Mouse (Mus musculus) liver, adult 2 months (tissue): ENCODE results near the gene Olfr681. TPM values are rescaled to one million over a fixed set of nuclear protein-coding genes. Genes with fewer than 3 reads are reported as not detected.
"Not testable (repeated sequence)": the region's sequence is repeated elsewhere in the genome, so short reads cannot be mapped to it uniquely, and the experiment has no call there.

ENCODE experiments used
- DNase-seq: peaks from one replicate; pipeline ENCODE4 v3.0.0-alpha.2; 2011; ENCODE audit warnings: low read depth, low spot score; ENCODE audit errors: extremely low read depth
- H3K27ac ChIP-seq: fragments of 200-500 bp; replicated peaks from 2 replicates; pipeline ENCODE4 v1.5.1; 2012; ENCODE audit warnings: low read depth, mild to moderate bottlenecking, control low read depth, inconsistent platforms, low read length; ENCODE audit not compliant: insufficient read depth
- H3K27me3 ChIP-seq: fragments of 200-500 bp; 2 replicates; pipeline ENCODE4 v1.6.1; 2012; ENCODE audit warnings: mild to moderate bottlenecking, moderate library complexity, low read length, inconsistent platforms; ENCODE audit not compliant: control insufficient read depth, insufficient read depth
- H3K36me3 ChIP-seq: fragments of 200-500 bp; 2 replicates; pipeline ENCODE4 v1.6.1; 2012; ENCODE audit warnings: low read length, inconsistent platforms; ENCODE audit not compliant: control insufficient read depth, insufficient read depth
- H3K4me1 ChIP-seq: fragments of 200-500 bp; 2 replicates; pipeline ENCODE4 v1.6.1; 2011; ENCODE audit warnings: low read length; ENCODE audit not compliant: control insufficient read depth, insufficient read depth
- H3K4me3 ChIP-seq: fragments of 200-500 bp; 2 replicates; pipeline ENCODE4 v1.5.1; 2011; ENCODE audit warnings: low read depth, mild to moderate bottlenecking, control low read depth, low read length, moderate library complexity; ENCODE audit not compliant: insufficient read depth
- H3K79me2 ChIP-seq: fragments of 200-500 bp; 2 replicates; pipeline ENCODE4 v1.6.1; 2012; ENCODE audit warnings: inconsistent platforms, mild to moderate bottlenecking, low read length, moderate library complexity; ENCODE audit not compliant: control insufficient read depth, insufficient read depth
- H3K9ac ChIP-seq: fragments of 200-500 bp; 2 replicates; pipeline ENCODE4 v1.6.1; 2012; ENCODE audit warnings: low read depth, mild to moderate bottlenecking, control low read depth, inconsistent platforms, low read length
- CTCF ChIP-seq: fragments of 200-500 bp; IDR thresholded peaks from 2 replicates; pipeline ENCODE4 v1.5.1; 2011; ENCODE audit warnings: low read depth, low read length, control low read depth
- POLR2A ChIP-seq: fragments of 200-500 bp; IDR thresholded peaks from 2 replicates; pipeline ENCODE4 v1.6.1; 2011; ENCODE audit warnings: low read length, control low read depth; ENCODE audit not compliant: insufficient read depth; ENCODE audit errors: extremely low read depth
- WGBS: fragments of 180-500 bp; shearing (Covaris S2); methylation state at CpG from one replicate; pipeline ENCODE4 v1.1.7; 2018; 5-methylcytosine and 5-hydroxymethylcytosine counted together
- polyA plus RNA-seq: library from polyadenylated mRNA; depleted of rRNA; stranded (reverse); fragments of >200 nt; gene quantifications from 2 replicates; pipeline ENCODE4 v1.2.3, GENCODE M21; 2012; rRNA removed
- total RNA-seq: library from RNA; depleted of rRNA; stranded (reverse); fragments of >200 nt; gene quantifications from 2 replicates; pipeline ENCODE4 v1.2.3, GENCODE M21; 2014; rRNA removed

The Olfr681 gene
- total RNA-seq (not detected in 2 replicates), polyA plus RNA-seq (not detected in 2 replicates)

- Histone ChIP-seq H3K9ac (no peak within 1 kb of the TSS), H3K27me3 (no peaks in the 10 kb centered on the region), H3K4me3 (no peak within 1 kb of the TSS), H3K79me2 (no peaks in the 10 kb centered on the region), H3K27ac (no peak within 1 kb of the TSS), H3K4me1 (no peaks in the 10 kb centered on the region), H3K36me3 (no peaks in the 10 kb centered on the region)
- TF ChIP-seq POLR2A, result no peak
- no peak for TF ChIP-seq CTCF
- DNase-seq, result no peak
These were observed at the start of gene Olfr681 for GRCm38 (mm10) chr7:105116536-105116935. Gene Olfr681 (plus strand): TSS chr7:105116836.

GRCm38 (mm10) chr7:105080905-105081304 is 35.7 kb upstream of the Olfr681 start, which contains the start of gene Olfr679:
Gene Olfr679 (plus strand): TSS chr7:105081205.
- Histone ChIP-seq H3K36me3 (no peaks in the 10 kb centered on the region), H3K79me2 (no peaks in the 10 kb centered on the region), H3K4me3 (no peak within 1 kb of the TSS), H3K27ac (no peak within 1 kb of the TSS), H3K27me3 (no peaks in the 10 kb centered on the region), H3K4me1 (no peaks in the 10 kb centered on the region), H3K9ac (no peak within 1 kb of the TSS)
- no peak for TF ChIP-seq POLR2A
- TF ChIP-seq CTCF, result no peak
- no peak for DNase-seq
- WGBS, result 43% methylated on average over 1 of the region's 1 CpGs

- H3K27me3 ChIP-seq, H3K4me3 ChIP-seq, H3K4me1 ChIP-seq, DNase-seq, H3K9ac ChIP-seq, H3K79me2 ChIP-seq, H3K27ac ChIP-seq, H3K36me3 ChIP-seq: not testable (repeated sequence)
These were observed 23.9 kb upstream of the Olfr681 start, which contains the start of gene Olfr680-ps1 for GRCm38 (mm10) chr7:105092717-105093116. Gene Olfr680-ps1 (minus strand): TSS chr7:105092817.

DNA sequence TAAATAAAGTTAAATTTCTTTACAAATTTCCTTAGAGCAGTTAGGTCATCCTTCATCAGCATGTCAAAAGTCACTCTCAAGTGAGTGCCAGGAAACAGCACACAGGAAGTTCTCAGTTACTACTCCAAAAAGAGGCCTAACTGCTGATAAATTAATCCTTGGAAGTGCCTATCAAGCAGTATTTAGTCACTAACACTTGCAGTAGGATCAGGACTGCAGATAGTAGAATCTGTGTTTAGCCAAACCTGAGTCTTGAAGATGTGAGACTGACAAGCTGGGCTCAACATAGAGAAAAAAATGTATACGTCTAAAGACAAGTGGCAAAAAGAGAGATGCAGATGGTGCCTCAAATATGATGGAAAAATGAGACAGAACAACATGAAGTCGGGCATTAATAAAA is 24.6 kb downstream of the Olfr681 start:
- no peaks in the 10 kb centered on the region for H3K27me3 ChIP-seq
- no peak overlapping the region for H3K9ac ChIP-seq
- H3K36me3 ChIP-seq, result no peaks in the 10 kb centered on the region
- no peaks in the 10 kb centered on the region for H3K79me2 ChIP-seq
- no peak for DNase-seq
- no peaks in the 10 kb centered on the region for H3K4me1 ChIP-seq
- no peak overlapping the region for H3K4me3 ChIP-seq
- 68% methylated on average over 2 of the region's 2 CpGs for WGBS
- no peak for TF ChIP-seq CTCF
- no peak overlapping the region for H3K27ac ChIP-seq

DNA sequence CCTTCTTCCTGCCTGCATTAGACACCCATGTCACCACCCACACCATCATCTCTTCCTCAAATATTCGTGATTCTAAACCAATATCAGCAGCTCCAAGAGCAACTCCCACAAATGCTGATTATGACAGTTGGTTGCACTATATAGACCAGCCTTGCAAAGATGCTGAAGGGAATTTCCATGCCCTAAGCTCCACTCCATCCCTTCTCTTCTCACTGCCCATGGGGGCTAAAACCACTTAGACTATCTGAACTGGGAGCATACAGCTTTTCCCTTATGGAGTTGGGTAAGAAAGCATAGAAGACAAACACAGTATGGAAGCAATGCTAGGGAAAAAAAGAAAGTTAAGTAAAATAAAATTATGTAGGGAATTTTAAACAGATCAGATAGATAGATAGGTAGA is 30.3 kb downstream of the Olfr681 start, which contains the start of gene Olfr683:
Gene Olfr683, minus strand, starts transcription at position 101 of the 400 bp plus-strand sequence.
- TF ChIP-seq CTCF (no peak), POLR2A (no peak)
- no peaks in the 10 kb centered on the region for H3K36me3 ChIP-seq
- H3K4me1 ChIP-seq, result no peaks in the 10 kb centered on the region
- H3K27me3 ChIP-seq, result no peaks in the 10 kb centered on the region
- no peaks in the 10 kb centered on the region for H3K79me2 ChIP-seq
- 43% methylated on average over 1 of the region's 1 CpGs for WGBS
- DNase-seq, result no peak
- H3K27ac ChIP-seq, result no peak within 1 kb of the TSS
- H3K9ac ChIP-seq, result no peak within 1 kb of the TSS
- H3K4me3 ChIP-seq, result no peak within 1 kb of the TSS

- TF ChIP-seq CTCF, result no peak
- no peak for TF ChIP-seq POLR2A
- Histone ChIP-seq H3K36me3 (no peaks in the 10 kb centered on the region), H3K4me3 (no peak within 1 kb of the TSS), H3K9ac (no peak within 1 kb of the TSS), H3K27ac (no peak within 1 kb of the TSS), H3K27me3 (no peaks in the 10 kb centered on the region), H3K4me1 (no peaks in the 10 kb centered on the region), H3K79me2 (no peaks in the 10 kb centered on the region)
- no peak for DNase-seq
- WGBS, result 46% methylated on average over 1 of the region's 1 CpGs
These were observed 46.9 kb downstream of the Olfr681 start, which contains the start of gene Olfr684 for GRCm38 (mm10) chr7:105163553-105163952. Gene Olfr684 (minus strand): TSS chr7:105163653.
